In the genomic region with DNA sequence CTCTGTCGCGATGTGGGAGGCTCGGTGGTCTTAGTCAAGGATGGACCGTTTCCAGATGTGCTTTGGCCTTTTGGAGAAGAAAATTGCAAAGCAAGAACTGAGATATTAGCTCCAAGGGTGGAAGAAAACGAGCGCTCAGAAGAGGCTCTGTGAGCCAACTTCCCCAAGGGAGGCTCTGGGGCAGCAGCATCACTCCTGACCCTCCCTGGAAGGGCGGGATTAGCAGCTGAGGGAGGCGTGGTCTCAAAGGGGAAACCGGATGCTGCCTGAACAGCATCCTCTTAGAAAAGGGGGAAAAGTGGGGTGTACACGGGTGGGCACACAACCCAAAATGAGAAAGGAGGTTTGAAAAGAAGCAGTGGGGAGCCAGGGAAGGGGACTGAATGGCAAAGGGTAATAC, we compare ENCODE assay signal across 18 mouse cellular contexts. TPM values are rescaled to one million over a fixed set of nuclear protein-coding genes. Genes with fewer than 3 reads are reported as not detected.
A peak's percentile ranks its signal among the peaks of the same experiment; 100 is the strongest.
DNase-seq lines count a peak whose midpoint lies in the region; ATAC-seq and TF ChIP-seq lines count a peak whose summit lies in the region.
"Had no signal": no experiment of that assay in that cellular context is flagged by ENCODE, and none has a peak within 500 bp of the region (broad histone marks: within the 10 kb centered on the region; RNA-seq: fewer than 3 reads in every experiment).

No protein-coding gene starts in this region.

- no peak for TF ChIP-seq CTCF in heart, adult 2 months (IDR thresholded peaks at IDR 0.05)
- no peak for TF ChIP-seq CTCF in testis, adult 2 months (IDR thresholded peaks at IDR 0.05; ENCODE audit: control insufficient read depth, insufficient read depth, insufficient replicate concordance, low read depth, low read length)
- no peak for TF ChIP-seq CTCF in lung, postnatal 0 days (IDR thresholded peaks at IDR 0.05)

- TF ChIP-seq EP300 in heart, adult 2 months (IDR thresholded peaks at IDR 0.05; ENCODE audit: insufficient read depth, low read depth, low read length), result no peak
- no peak for TF ChIP-seq EP300 in lung, postnatal 0 days (IDR thresholded peaks at IDR 0.05)

- TF ChIP-seq POLR2A in heart, adult 2 months (IDR thresholded peaks at IDR 0.05; ENCODE audit: insufficient read depth, low read depth, low read length), result no peak
- TF ChIP-seq POLR2A in testis, adult 2 months (IDR thresholded peaks at IDR 0.05; ENCODE audit: control insufficient read depth, low read depth, low read length), result no peak

- no peaks in the 10 kb centered on the region for H3K9me3 ChIP-seq in heart, embryonic 12.5 days (replicated peaks)
- no peaks in the 10 kb centered on the region for H3K9me3 ChIP-seq in lung, postnatal 0 days (ENCODE audit: low read length)
- H3K9me3 ChIP-seq: liver, embryonic 13.5 days; midbrain, embryonic 13.5 days; neural tube, embryonic 12.5 days had no signal

- no peaks in the 10 kb centered on the region for H3K27me3 ChIP-seq in heart, embryonic 12.5 days (replicated peaks)
- H3K27me3 ChIP-seq in heart, adult 2 months (ENCODE audit: control insufficient read depth, insufficient read depth, low read length), result no peaks in the 10 kb centered on the region
- no peaks in the 10 kb centered on the region for H3K27me3 ChIP-seq in testis, adult 2 months (ENCODE audit: control insufficient read depth, insufficient read depth, low read length)
- no peaks in the 10 kb centered on the region for H3K27me3 ChIP-seq in lung, postnatal 0 days (replicated peaks; ENCODE audit: insufficient read depth, low read length)
- H3K27me3 ChIP-seq: limb, embryonic 13.5 days; liver, embryonic 13.5 days; midbrain, embryonic 13.5 days; neural tube, embryonic 12.5 days had no signal

- 79% methylated on average over 10 of the region's 10 CpGs for WGBS in heart, embryonic 12.5 days
- 66% methylated on average over 10 of the region's 10 CpGs for WGBS in heart, adult 2 months
- WGBS in lung, postnatal 0 days, result 66% methylated on average over 10 of the region's 10 CpGs

- H3K79me2 ChIP-seq in heart, adult 2 months (replicated peaks; ENCODE audit: control insufficient read depth, insufficient read depth, low read length), result no peaks in the 10 kb centered on the region

- ATAC-seq in heart, embryonic 12.5 days (ENCODE audit: insufficient number of reproducible peaks, low FRiP score), result no peak
- no peak for ATAC-seq in lung, postnatal 0 days
- ATAC-seq: midbrain, embryonic 13.5 days had no signal

- H3K36me3 ChIP-seq in heart, embryonic 12.5 days, result peaks cover 5% of the 10 kb centered on the region; the same call in 1 of the 2 replicates
- H3K36me3 ChIP-seq in heart, adult 2 months (ENCODE audit: control insufficient read depth, insufficient read depth, low read length), result no peaks in the 10 kb centered on the region
- no peaks in the 10 kb centered on the region for H3K36me3 ChIP-seq in testis, adult 2 months (ENCODE audit: control insufficient read depth, insufficient read depth, low read length)
- H3K36me3 ChIP-seq in lung, postnatal 0 days (ENCODE audit: insufficient read depth, low read length), result no peaks in the 10 kb centered on the region
- H3K36me3 ChIP-seq: liver, embryonic 13.5 days; midbrain, embryonic 13.5 days; neural tube, embryonic 12.5 days had no signal

- no peak for DNase-seq in heart, adult 2 months
- DNase-seq in testis, postnatal 10 days (ENCODE audit: low spot score), result no peak
- no peak for DNase-seq in lung, postnatal 0 days (ENCODE audit: low spot score)
- no peak for DNase-seq in kidney, adult 8-10 months
- no peak for DNase-seq in c-Kit-positive CD71-positive TER-119-positive erythroid progenitor cells, embryonic 14.5 days (ENCODE audit: low spot score)
- DNase-seq: adrenal gland, postnatal 36 days; B cell, adult 2 months; cerebellum, adult 18-20 months; cerebellum, postnatal 25 days; heart, postnatal 36 days; liver, embryonic 13.5 days; thymus, adult 2 months had no signal

- H3K4me2 ChIP-seq in heart, embryonic 12.5 days, result no peak overlapping the region
- no peak overlapping the region for H3K4me2 ChIP-seq in lung, postnatal 0 days (replicated peaks; ENCODE audit: low read depth, low read length)
- H3K4me2 ChIP-seq: hindbrain, embryonic 14.5 days; limb, embryonic 13.5 days; liver, embryonic 13.5 days; midbrain, embryonic 13.5 days; neural tube, embryonic 12.5 days had no signal

- no peak overlapping the region for H3K4me3 ChIP-seq in heart, embryonic 12.5 days
- H3K4me3 ChIP-seq in heart, adult 2 months, result no peak overlapping the region
- peak overlapping the region; percentile 17; the same call in 1 of the 2 replicates for H3K4me3 ChIP-seq in testis, adult 2 months (ENCODE audit: control insufficient read depth, low read depth, low read length)
- no peak overlapping the region for H3K4me3 ChIP-seq in lung, postnatal 0 days (ENCODE audit: low read depth, low read length)
- H3K4me3 ChIP-seq: limb, embryonic 13.5 days; liver, embryonic 13.5 days; midbrain, embryonic 13.5 days; neural tube, embryonic 12.5 days had no signal

- intact Hi-C loops in heart, adult 2 months (cut with DNase I), result no loop called here

- H3K9ac ChIP-seq in heart, embryonic 12.5 days, result no peak overlapping the region
- no peak overlapping the region for H3K9ac ChIP-seq in heart, adult 2 months (ENCODE audit: low read depth, low read length)
- no peak overlapping the region for H3K9ac ChIP-seq in lung, postnatal 0 days (replicated peaks; ENCODE audit: low read depth)
- H3K9ac ChIP-seq: hindbrain, embryonic 14.5 days; limb, embryonic 13.5 days; liver, embryonic 13.5 days; midbrain, embryonic 13.5 days; neural tube, embryonic 12.5 days had no signal

- peaks cover 57% of the 10 kb centered on the region for H3K4me1 ChIP-seq in heart, embryonic 12.5 days (replicated peaks)
- H3K4me1 ChIP-seq in heart, adult 2 months (ENCODE audit: control insufficient read depth, insufficient read depth, low read length), result peaks cover 8% of the 10 kb centered on the region
- H3K4me1 ChIP-seq in testis, adult 2 months (ENCODE audit: control insufficient read depth, insufficient read depth, low read length), result peaks cover 14% of the 10 kb centered on the region
- peaks cover 28% of the 10 kb centered on the region; the same call in 1 of the 2 replicates for H3K4me1 ChIP-seq in lung, postnatal 0 days (ENCODE audit: insufficient read depth, low read depth, low read length)
- H3K4me1 ChIP-seq: midbrain, embryonic 13.5 days had no signal

- H3K27ac ChIP-seq in heart, embryonic 12.5 days (ENCODE audit: poor library complexity, severe bottlenecking), result peak overlapping the region; percentile 45; the same call in 1 of the 2 replicates
- no peak overlapping the region for H3K27ac ChIP-seq in heart, adult 2 months
- H3K27ac ChIP-seq in testis, adult 2 months (ENCODE audit: control insufficient read depth, insufficient read depth, low read depth, low read length), result peak overlapping the region; percentile 15; the same call in 1 of the 2 replicates
- peak overlapping the region; percentile 84 for H3K27ac ChIP-seq in lung, postnatal 0 days (ENCODE audit: low read length)
- H3K27ac ChIP-seq: hindbrain, embryonic 14.5 days; limb, embryonic 13.5 days; liver, embryonic 13.5 days; midbrain, embryonic 13.5 days; neural tube, embryonic 12.5 days had no signal

RNA-seq across cellular contexts. Expression of a gene that starts 23.8 kb away (rescaled TPM):
- polyA plus RNA-seq in heart, embryonic 12.5 days (2016; fragmentation: Nextera tagmentation; extraction: Ambion mirVana), result 7.8 and 9.7 TPM in 2 replicates
- total RNA-seq in heart, adult 2 months (2021), result 1 to 10 TPM; 9.0 to 9.7 TPM
- polyA plus RNA-seq in heart, adult 2 months (2012; rRNA removed), result 8.5 and 9.6 TPM in 2 replicates
- 7.8 and 8.1 TPM in 2 replicates for polyA plus RNA-seq in testis, adult 2 months (2012; rRNA removed)
- 27.8 and 29.9 TPM in 2 replicates for polyA plus RNA-seq in lung, postnatal 0 days (2015; fragmentation: Nextera tagmentation; extraction: Ambion mirVana)
